Mouse (Mus musculus) A20 (cell line): Measurements from ENCODE around the gene Nup54.

ENCODE experiments used
- DNase-seq: peaks from one replicate; pipeline ENCODE4 v3.0.0-alpha.2; 2011; ENCODE audit warnings: low read depth, low spot score

The Nup54 gene

DNA sequence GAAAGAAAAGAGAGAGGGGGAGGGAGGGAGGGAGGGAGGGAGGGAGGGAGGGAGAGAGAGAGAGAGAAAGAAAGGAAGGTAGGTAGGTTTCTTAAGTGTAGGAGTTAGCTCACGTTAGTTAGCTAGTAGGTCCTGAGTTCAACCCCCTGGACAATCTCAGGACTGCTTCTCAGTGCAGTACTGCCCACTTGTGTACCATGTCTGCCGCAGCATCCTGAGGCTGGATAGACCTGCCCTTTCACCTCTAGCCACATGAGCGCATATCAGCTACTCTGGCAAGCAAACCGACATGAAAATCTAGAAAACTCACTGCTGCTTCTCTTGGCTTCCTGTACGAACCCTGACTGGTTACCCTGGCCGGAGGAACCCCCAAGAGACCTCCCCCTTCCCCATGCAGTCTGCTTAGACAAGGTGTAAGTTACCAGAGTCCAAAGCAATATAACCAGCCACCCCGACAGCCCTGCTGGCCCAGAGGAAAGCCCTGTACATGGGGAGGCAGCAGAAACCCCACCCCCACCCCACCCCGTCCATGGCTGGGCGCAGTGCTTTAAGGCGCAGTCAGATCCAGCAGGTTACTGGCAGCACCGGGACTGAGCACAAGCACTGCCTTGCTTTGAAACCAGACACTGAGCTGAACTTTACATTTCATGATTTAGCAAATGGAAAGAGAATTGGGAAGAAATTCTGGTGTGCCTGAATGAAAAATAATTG is 21.6 kb downstream of the Nup54 start:
- no peak for DNase-seq

- DNase-seq = no peak
These were observed 23.4 kb downstream of the Nup54 start for GRCm38 (mm10) chr5:92411461-92412140.

DNA sequence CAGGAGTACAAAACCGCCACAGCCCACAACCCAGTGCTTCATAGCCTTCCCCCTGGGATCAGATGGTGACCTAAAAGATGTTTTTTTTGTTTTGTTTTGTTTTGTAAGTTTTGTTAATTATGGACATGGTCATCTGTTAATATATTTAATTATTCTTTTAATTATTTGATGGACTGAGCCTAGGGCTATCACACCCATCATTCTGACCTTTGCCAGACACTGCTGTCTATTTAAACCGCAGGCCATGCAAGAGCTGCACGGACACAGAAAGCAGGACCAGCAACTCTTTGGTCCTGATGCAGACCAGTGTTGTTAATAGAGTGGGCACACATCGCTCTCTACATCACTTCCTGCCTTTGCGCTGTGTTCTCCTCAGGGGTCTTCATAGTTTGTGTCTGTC is 24.5 kb downstream of the Nup54 start:
- no peak for DNase-seq

GRCm38 (mm10) chr5:92409361-92410155 is 25.5 kb downstream of the Nup54 start:
- no peak for DNase-seq

GRCm38 (mm10) chr5:92404400-92404678 is 30.7 kb downstream of the Nup54 start:
- no peak for DNase-seq

DNA sequence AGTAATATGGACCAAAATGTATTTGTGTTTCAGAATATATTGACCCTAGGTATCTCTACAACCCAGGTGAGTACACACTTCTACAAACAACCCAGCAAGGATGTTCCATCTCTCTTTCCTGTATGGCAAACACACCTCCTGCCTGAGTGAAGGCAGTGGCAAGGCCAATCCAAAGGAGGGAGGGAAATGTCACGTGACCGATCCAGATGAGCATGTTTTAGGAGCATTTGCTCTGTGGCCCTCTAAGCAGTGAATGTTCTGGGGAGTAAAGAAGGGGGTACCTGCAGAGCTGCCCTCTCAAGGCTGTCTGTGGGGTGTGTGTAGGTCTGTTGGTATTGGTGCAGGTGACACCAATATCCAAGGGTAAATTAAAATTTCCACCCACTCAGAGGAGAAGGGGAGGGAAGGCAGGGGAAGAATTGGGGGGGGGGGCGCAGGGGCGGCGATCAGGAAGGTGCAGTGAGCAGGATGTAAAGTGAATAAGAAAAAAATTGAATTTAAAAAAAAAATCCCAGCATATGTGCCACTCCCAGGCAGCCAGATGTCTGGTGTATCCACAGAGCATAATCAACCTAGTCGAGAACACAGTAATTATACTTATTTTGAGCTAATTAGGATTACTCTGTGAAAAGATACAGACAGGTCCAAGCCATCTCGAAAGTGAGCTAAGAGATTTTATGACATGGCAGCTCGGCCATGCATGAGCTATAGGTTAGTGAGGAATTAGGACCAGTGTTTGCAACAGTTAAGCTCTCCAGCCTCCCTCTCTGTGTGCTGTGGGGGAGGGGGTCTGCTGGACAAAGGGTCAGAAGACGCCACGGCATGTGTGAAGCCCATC is 31.2 kb downstream of the Nup54 start:
- DNase-seq = no peak

- DNase-seq = no peak
These were observed 32.2 kb downstream of the Nup54 start for GRCm38 (mm10) chr5:92402816-92403215.

GRCm38 (mm10) chr5:92398153-92398552 is 36.9 kb downstream of the Nup54 start:
- DNase-seq = peak; percentile 82

- no peak for DNase-seq
These were observed 38.5 kb downstream of the Nup54 start for GRCm38 (mm10) chr5:92396476-92396875.

GRCm38 (mm10) chr5:92395764-92396163 is 39.3 kb downstream of the Nup54 start:
- DNase-seq = no peak

DNA sequence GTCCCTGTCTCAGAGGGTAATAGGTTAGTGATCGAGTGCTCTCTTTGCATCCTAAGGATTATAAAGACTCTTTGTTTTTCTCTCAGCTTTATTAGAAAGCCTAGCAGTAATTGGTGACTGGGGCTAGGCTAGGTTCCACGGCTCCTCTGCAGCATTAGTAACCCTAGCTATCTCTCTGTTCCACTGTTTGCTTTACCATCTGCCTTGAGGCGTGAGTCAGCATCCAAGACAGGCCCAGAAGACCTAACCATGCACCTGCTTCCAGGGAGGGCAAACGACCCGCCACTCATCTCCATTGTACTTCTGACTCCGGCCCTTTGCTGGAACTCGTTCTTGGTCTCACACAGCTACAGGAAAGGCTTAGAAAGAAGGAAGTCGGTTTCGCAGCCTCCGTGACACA is 41.2 kb downstream of the Nup54 start:
- no peak for DNase-seq

GRCm38 (mm10) chr5:92392542-92392941 is 42.5 kb downstream of the Nup54 start:
- no peak for DNase-seq

DNA sequence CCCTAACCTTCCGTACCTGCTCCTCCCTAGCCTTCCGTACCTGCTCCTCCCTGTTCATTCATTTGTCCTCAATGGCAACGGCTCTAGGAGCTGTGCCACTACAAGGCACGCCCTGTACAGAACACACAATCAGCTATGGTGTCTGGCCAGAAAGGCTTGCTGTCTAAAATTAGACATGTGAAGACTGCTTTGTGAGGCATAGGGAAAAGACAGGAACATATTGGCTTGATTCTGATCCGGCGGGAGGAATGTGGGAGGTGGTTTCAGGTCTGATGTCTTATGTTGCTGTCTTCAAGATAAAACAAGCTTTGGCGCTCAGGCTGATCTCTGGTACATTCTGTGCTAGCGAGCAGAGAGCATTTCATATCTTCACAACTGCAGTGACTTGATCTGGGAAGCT is 44.4 kb downstream of the Nup54 start:
- no peak for DNase-seq

DNA sequence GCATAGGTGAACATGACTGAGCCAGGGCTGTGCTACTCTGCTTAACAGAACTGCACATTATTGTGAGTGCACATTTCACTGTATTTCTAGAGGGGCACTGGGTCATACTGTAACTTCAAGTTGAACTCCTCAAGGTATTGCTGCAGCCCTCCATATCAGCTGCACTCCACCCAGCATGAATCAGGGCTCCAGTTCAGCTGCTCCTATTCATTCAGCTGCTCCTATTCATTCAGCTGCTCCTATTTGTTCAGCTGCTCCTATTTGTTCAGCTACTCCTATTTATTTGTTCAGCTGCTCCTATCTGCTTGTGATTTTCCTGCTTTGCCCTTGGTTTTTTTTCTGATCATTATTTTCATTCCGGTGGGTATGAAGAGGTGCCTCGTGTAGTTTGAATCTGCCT is 45.0 kb downstream of the Nup54 start:
- DNase-seq = no peak

GRCm38 (mm10) chr5:92387433-92387832 is 47.6 kb downstream of the Nup54 start:
- DNase-seq = no peak

DNA sequence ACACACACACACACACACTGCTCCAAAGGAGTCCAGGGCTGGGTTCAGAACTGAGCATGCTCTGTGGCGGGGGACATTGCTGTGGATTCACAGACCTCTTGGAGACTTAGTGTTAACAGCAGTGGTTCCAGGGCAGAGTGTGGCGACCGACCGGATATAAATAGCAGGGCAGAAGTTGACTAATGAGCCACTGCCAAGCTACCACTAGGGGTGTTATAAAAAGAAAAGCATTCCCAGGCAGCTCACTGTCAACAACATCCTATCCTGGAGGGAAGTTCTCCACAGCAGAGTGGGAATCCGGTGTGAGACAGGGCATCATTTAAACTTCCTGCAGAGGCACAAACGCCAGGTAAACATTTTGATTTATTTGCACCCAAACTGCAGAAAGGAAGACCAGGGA is 48.4 kb downstream of the Nup54 start:
- no peak for DNase-seq

DNA sequence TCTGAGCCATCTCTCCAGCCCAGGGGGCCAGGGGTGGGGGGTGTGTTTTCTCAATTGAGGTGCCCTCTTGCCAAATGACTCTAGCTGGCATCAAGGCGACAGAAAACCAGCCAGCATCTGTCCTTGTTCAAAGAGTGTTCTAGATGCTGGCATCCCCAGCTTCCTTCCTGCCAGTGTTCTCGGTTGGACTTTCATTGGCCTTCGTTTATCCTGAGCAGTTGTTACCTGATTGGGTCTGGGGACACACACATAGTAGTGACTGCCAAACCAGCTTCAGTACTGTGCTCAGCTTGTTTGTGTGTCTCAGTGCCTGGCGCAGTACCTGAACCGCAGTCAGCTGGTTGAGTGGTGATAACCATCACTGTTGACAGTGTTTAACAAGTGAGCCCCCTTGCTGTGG is 48.9 kb downstream of the Nup54 start:
- DNase-seq = no peak

GRCm38 (mm10) chr5:92384855-92385254 is 50.2 kb downstream of the Nup54 start:
- DNase-seq = peak; percentile 61

- no peak for DNase-seq
These were observed 51.3 kb downstream of the Nup54 start for GRCm38 (mm10) chr5:92383747-92384146.

- DNase-seq = no peak
These were observed 52.7 kb downstream of the Nup54 start for GRCm38 (mm10) chr5:92382349-92382679.

GRCm38 (mm10) chr5:92381550-92382348 is 53.3 kb downstream of the Nup54 start:
- DNase-seq = peak; percentile 85
